Mouse (Mus musculus): ENCODE measurements at regions not wholly inside any gene's neighbourhood (a gene's known extent, or its start where the extent isn't known, plus 50 kb on each side); places are given as distances from the start of the nearest gene placed in this dataset.

DNA sequence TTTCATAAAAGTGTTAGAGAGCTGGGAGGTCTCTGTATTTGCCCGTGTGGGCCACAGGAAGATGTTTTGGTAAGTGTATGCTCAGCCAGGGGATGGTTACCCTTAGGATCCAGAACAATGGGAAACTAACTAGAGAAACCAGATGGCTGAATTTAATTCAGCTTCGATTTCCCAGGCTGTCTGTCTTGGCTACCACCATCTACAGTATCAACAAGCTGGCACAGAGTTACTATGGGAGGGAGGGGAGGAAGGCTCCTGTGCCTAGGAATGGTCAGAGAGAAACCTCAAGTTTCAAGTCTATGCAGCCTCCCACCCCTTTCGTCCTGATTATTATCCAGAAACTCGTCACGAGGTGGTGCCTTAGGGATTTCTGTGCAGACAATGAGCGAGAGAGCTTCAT, 55.6 kb upstream of the Abcd3 start:
- no peak for TF ChIP-seq POLR2A (IDR thresholded peaks at IDR 0.05; ENCODE audit: low read depth, low read length)
- TF ChIP-seq CTCF (IDR thresholded peaks at IDR 0.05; ENCODE audit: extremely low read depth, insufficient read depth, insufficient read length, insufficient replicate concordance): no peak
